Mouse (Mus musculus) CH12.LX (cell line): Measurements from ENCODE around the gene Gcnt2. TPM values are rescaled to one million over a fixed set of nuclear protein-coding genes. Genes with fewer than 3 reads are reported as not detected.
A peak's percentile ranks its signal among the peaks of the same experiment; 100 is the strongest.

Source experiments
- DNase-seq: peaks from one replicate; pipeline ENCODE4 v3.0.0-alpha.2; 2013; ENCODE audit errors: extremely low read depth
- H3K27ac ChIP-seq: 2 replicates; pipeline ENCODE4 v1.5.1; 2012; ENCODE audit warnings: low read depth, mild to moderate bottlenecking, control low read depth, moderate library complexity; ENCODE audit not compliant: insufficient read depth
- H3K27me3 ChIP-seq: replicated peaks from 2 replicates; pipeline ENCODE3; 2012; ENCODE audit warnings: inconsistent platforms
- H3K36me3 ChIP-seq, 2 experiments: replicated peaks in 1 of 2; 2 replicates each; pipeline versions ENCODE3 to v1.6.1; 2012; ENCODE audit warnings: inconsistent platforms in 1 of 2, low read length in 1 of 2, mild to moderate bottlenecking in 1 of 2, mixed read lengths in 1 of 2, moderate library complexity in 1 of 2; ENCODE audit not compliant: control insufficient read depth in 1 of 2, insufficient read depth in 1 of 2
- H3K4me1 ChIP-seq, 2 experiments: 2 replicates each; pipeline ENCODE4 v1.6.1; 2012; ENCODE audit warnings: inconsistent platforms in 1 of 2, moderate library complexity in 1 of 2; ENCODE audit not compliant: insufficient read depth in 2 of 2, control insufficient read depth in 1 of 2
- H3K4me2 ChIP-seq: 2 replicates; pipeline ENCODE4 v1.6.1; 2012; ENCODE audit warnings: low read depth, mild to moderate bottlenecking, control low read depth; ENCODE audit not compliant: poor library complexity, insufficient read depth, severe bottlenecking
- H3K4me3 ChIP-seq, 3 experiments: fragments of 150-350 bp in 1 of 3; sonication (generic) in 1 of 3; replicated peaks in 1 of 3; 2 replicates each; pipeline versions ENCODE3 to v1.5.1; 2011 to 2012; ENCODE audit warnings: low read depth in 2 of 3, low read length in 2 of 3, mild to moderate bottlenecking in 2 of 3, moderate library complexity in 2 of 3, control low read depth in 1 of 3, improper control_type of control experiment in 1 of 3, inconsistent platforms in 1 of 3, mixed read lengths in 1 of 3; ENCODE audit not compliant: poor library complexity in 1 of 3
- H3K79me2 ChIP-seq: replicated peaks from 2 replicates; pipeline ENCODE4 v1.6.1; 2012; ENCODE audit warnings: mild to moderate bottlenecking, moderate library complexity; ENCODE audit not compliant: control insufficient read depth, poor library complexity, insufficient read depth, severe bottlenecking; ENCODE audit errors: extremely low read depth
- H3K9ac ChIP-seq: 2 replicates; pipeline ENCODE4 v1.6.1; 2012; ENCODE audit warnings: low read depth, mild to moderate bottlenecking, control low read depth, moderate library complexity; ENCODE audit not compliant: insufficient read depth
- H3K9me3 ChIP-seq: replicated peaks from 2 replicates; pipeline ENCODE3; 2012; ENCODE audit warnings: low read length, inconsistent platforms, mixed read lengths
- CTCF ChIP-seq, 2 experiments: IDR thresholded peaks in 1 of 2; conservative IDR thresholded peaks in 1 of 2; 2 replicates each; pipeline ENCODE4 v1.5.1; 2011 to 2012; ENCODE audit warnings: low read depth in 2 of 2, low read length in 2 of 2, improper control_type of control experiment in 1 of 2, inconsistent platforms in 1 of 2, mild to moderate bottlenecking in 1 of 2, moderate library complexity in 1 of 2
- ELF1 ChIP-seq: IDR thresholded peaks from 2 replicates; pipeline ENCODE4 v1.6.1; 2014; ENCODE audit warnings: low read depth, mild to moderate bottlenecking, inconsistent platforms, low read length, improper control_type of control experiment
- EP300 ChIP-seq: IDR thresholded peaks from 2 replicates; pipeline ENCODE4 v1.6.1; 2011; ENCODE audit warnings: low read length, improper control_type of control experiment
- HCFC1 ChIP-seq: IDR thresholded peaks from 2 replicates; pipeline ENCODE4 v1.6.1; 2012; ENCODE audit warnings: low read depth, mild to moderate bottlenecking, inconsistent platforms, low read length, improper control_type of control experiment
- IRF4 ChIP-seq: IDR thresholded peaks from 2 replicates; pipeline ENCODE4 v1.6.1; 2014; ENCODE audit warnings: low read depth, mild to moderate bottlenecking, inconsistent platforms, low read length, improper control_type of control experiment
- MAFK ChIP-seq: IDR thresholded peaks from 2 replicates; pipeline ENCODE4 v1.6.1; 2011; ENCODE audit warnings: low read length, improper control_type of control experiment; ENCODE audit not compliant: insufficient replicate concordance
- MAX ChIP-seq: IDR thresholded peaks from 2 replicates; pipeline ENCODE4 v1.6.1; 2011; ENCODE audit warnings: low read length, improper control_type of control experiment
- MAZ ChIP-seq: IDR thresholded peaks from 2 replicates; pipeline ENCODE4 v1.6.1; 2012; ENCODE audit warnings: low read depth, mild to moderate bottlenecking, inconsistent platforms, low read length, improper control_type of control experiment, moderate library complexity
- MXI1 ChIP-seq: IDR thresholded peaks from 2 replicates; pipeline ENCODE4 v1.6.1; 2011; ENCODE audit warnings: mild to moderate bottlenecking, low read depth, low read length, improper control_type of control experiment
- NELFE ChIP-seq: IDR thresholded peaks from 2 replicates; pipeline ENCODE4 v1.6.1; 2011; ENCODE audit warnings: low read depth, low read length, improper control_type of control experiment
- PAX5 ChIP-seq: IDR thresholded peaks from 2 replicates; pipeline ENCODE4 v1.6.1; 2012; ENCODE audit warnings: low read length, inconsistent platforms, mixed read lengths
- POLR2AphosphoS2 ChIP-seq: IDR thresholded peaks from 2 replicates; pipeline ENCODE4 v1.6.1; 2011; ENCODE audit warnings: low read depth, low read length, improper control_type of control experiment
- RCOR1 ChIP-seq: conservative IDR thresholded peaks from 2 replicates; pipeline ENCODE4 v1.6.1; 2012; ENCODE audit warnings: low read depth, mild to moderate bottlenecking, inconsistent platforms, low read length, improper control_type of control experiment
- SIN3A ChIP-seq: IDR thresholded peaks from 2 replicates; pipeline ENCODE4 v1.6.1; 2012; ENCODE audit warnings: low read length, improper control_type of control experiment, inconsistent platforms
- SMC3 ChIP-seq: IDR thresholded peaks from 2 replicates; pipeline ENCODE4 v1.6.1; 2011; ENCODE audit warnings: low read depth, low read length, improper control_type of control experiment
- UBTF ChIP-seq: IDR thresholded peaks from 2 replicates; pipeline ENCODE4 v1.6.1; 2012; ENCODE audit warnings: low read depth, mild to moderate bottlenecking, inconsistent platforms, low read length, improper control_type of control experiment, moderate library complexity
- USF1 ChIP-seq: IDR thresholded peaks from 2 replicates; pipeline ENCODE4 v1.6.1; 2014; ENCODE audit warnings: low read depth, mild to moderate bottlenecking, inconsistent platforms, low read length, improper control_type of control experiment
- ZKSCAN1 ChIP-seq: IDR thresholded peaks from 2 replicates; pipeline ENCODE4 v1.6.1; 2012; ENCODE audit warnings: low read depth, inconsistent platforms, low read length, improper control_type of control experiment, borderline replicate concordance
- ZMIZ1 ChIP-seq: IDR thresholded peaks from 2 replicates; pipeline ENCODE4 v1.6.1; 2012; ENCODE audit warnings: low read depth, mild to moderate bottlenecking, inconsistent platforms, low read length, improper control_type of control experiment
- ZNF384 ChIP-seq: IDR thresholded peaks from 2 replicates; pipeline ENCODE4 v1.6.1; 2012; ENCODE audit warnings: low read depth, low read length, improper control_type of control experiment, inconsistent platforms
- dilution Hi-C: fragments of 300-500 bp; cut with MboI; formaldehyde crosslinking; loops from 2 replicates; pipeline ENCODE4 v1.14.3; 2020; ENCODE audit warnings: low sequenced_read_pairs; ENCODE audit not compliant: extremely low pct_unique_long_range_greater_than_20kb, extremely low pct_ligation_motif_present
- in situ Hi-C: fragments of 300-500 bp; cut with MboI; formaldehyde crosslinking; loops from 3 replicates; pipeline ENCODE4 v1.14.3; 2019; ENCODE audit warnings: low sequenced_read_pairs, low pct_ligation_motif_present, low pct_unique_long_range_greater_than_20kb, mixed read lengths
- polyA plus RNA-seq: library from polyadenylated mRNA; unstranded; fragments of >175 nt; gene quantifications from 2 replicates; pipeline ENCODE4 v1.2.1, GENCODE M21; 2012; ENCODE audit warnings: low read depth; ENCODE audit not compliant: insufficient read length
- total RNA-seq, 2 experiments: library from RNA; depleted of rRNA; stranded (reverse); fragments of 300-350 nt in 1 of 2; fragments of >200 nt in 1 of 2; gene quantifications; 2 replicates each; pipeline ENCODE4 v1.2.3; 2012 to 2014

Gcnt2 gene
- total and polyA plus RNA-seq, 3 experiments: not detected

GRCm38 (mm10) chr13:40921326-40922059 is 61.9 kb downstream of the Gcnt2 start:
- dilution Hi-C loops: no loop called here
- TF ChIP-seq RCOR1: no peak
- TF ChIP-seq NELFE: no peak
- no peak for TF ChIP-seq USF1
- no peak for TF ChIP-seq HCFC1
- no peak for TF ChIP-seq ZMIZ1
- TF ChIP-seq ZNF384: no peak
- no peak for TF ChIP-seq UBTF
- TF ChIP-seq PAX5: no peak
- no peak for TF ChIP-seq MAFK
- no peak for TF ChIP-seq IRF4
- TF ChIP-seq, all 38 proteins: peak for 0
- Histone ChIP-seq H3K27me3 (peaks cover 18% of the 10 kb centered on the region), H3K9ac (no peak overlapping the region), H3K36me3 (no peaks in the 10 kb centered on the region), H3K4me3 (no peak overlapping the region), H3K4me2 (no peak overlapping the region), H3K9me3 (no peaks in the 10 kb centered on the region), H3K27ac (no peak overlapping the region), H3K4me1 (peaks cover 0 to 16% of the 10 kb centered on the region in 2 experiments; a peak in 2 of 4 replicates), H3K79me2 (no peaks in the 10 kb centered on the region)
- DNase-seq: no peak
- in situ Hi-C loops: no loop called here

GRCm38 (mm10) chr13:40922311-40922877 is 62.8 kb downstream of the Gcnt2 start:
- Histone ChIP-seq H3K9me3 (no peaks in the 10 kb centered on the region), H3K9ac (no peak overlapping the region), H3K27ac (no peak overlapping the region), H3K36me3 (no peaks in the 10 kb centered on the region), H3K79me2 (no peaks in the 10 kb centered on the region), H3K4me2 (peak overlapping the region; percentile 53), H3K4me3 (no peak overlapping the region), H3K27me3 (peaks cover 12% of the 10 kb centered on the region), H3K4me1 (peaks cover 0 to 8% of the 10 kb centered on the region in 2 experiments; a peak in 2 of 4 replicates)
- TF ChIP-seq MAX: no peak
- no peak for TF ChIP-seq PAX5
- peak; percentile 60 for TF ChIP-seq ZNF384
- in situ Hi-C loops (no loop called here), dilution Hi-C loops (no loop called here)
- DNase-seq: no peak

- Histone ChIP-seq H3K4me1 (no peaks in the 10 kb centered on the region), H3K27ac (no peak overlapping the region), H3K9ac (no peak overlapping the region), H3K79me2 (no peaks in the 10 kb centered on the region), H3K27me3 (peaks cover 2% of the 10 kb centered on the region), H3K36me3 (no peaks in the 10 kb centered on the region), H3K4me3 (no peak overlapping the region), H3K9me3 (no peaks in the 10 kb centered on the region), H3K4me2 (no peak overlapping the region)
- in situ Hi-C loops (no loop called here), dilution Hi-C loops (no loop called here)
- DNase-seq: no peak
- TF ChIP-seq EP300 (no peak), NELFE (no peak), MAZ (no peak), MAX (no peak), SIN3A (no peak), POLR2AphosphoS2 (no peak), ZMIZ1 (no peak), ZKSCAN1 (no peak), PAX5 (no peak), MXI1 (no peak), CTCF (conservative IDR thresholded peaks at IDR 0.05 in 1 of 2, IDR thresholded peaks at IDR 0.05 in 1 of 2; ENCODE audit: low read depth in 2 of 2, low read length in 2 of 2) (no peak), HCFC1 (no peak), ELF1 (no peak), USF1 (no peak), SMC3 (no peak)
Observed at GRCm38 (mm10) chr13:40923756-40924315, 64.3 kb downstream of the Gcnt2 start.
